In the genomic region with DNA sequence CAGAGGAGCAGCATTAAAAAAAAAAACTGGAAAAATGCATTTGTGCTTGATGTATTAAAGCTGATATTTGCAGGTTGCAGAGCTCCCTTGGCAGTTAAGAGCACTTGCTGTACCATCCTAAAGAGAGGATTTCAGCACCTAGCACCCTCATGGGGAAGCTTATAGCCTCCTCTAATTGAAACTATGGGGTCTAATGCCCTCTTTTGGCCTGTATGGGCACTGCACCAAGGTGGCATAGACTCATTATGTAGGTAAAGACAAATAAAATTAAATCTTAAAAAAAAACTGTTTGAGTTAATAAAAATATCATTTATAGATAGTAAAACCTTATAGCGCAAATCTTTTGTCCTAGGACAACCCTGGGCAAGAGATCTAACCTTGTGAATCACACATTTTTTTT, we compare ENCODE assay signal across 16 mouse cellular contexts.
DNase-seq lines count a peak whose midpoint lies in the region; ATAC-seq and TF ChIP-seq lines count a peak whose summit lies in the region.
"Had no signal": no experiment of that assay in that cellular context is flagged by ENCODE, and none has a peak within 500 bp of the region (broad histone marks: within the 10 kb centered on the region; RNA-seq: fewer than 3 reads in every experiment).

No protein-coding gene starts in this region.

- no peak overlapping the region for H3K4me3 ChIP-seq in hindbrain, embryonic 11.5 days (ENCODE audit: low read depth, low read length)
- no peak overlapping the region for H3K4me3 ChIP-seq in hindbrain, embryonic 10.5 days
- H3K4me3 ChIP-seq in lung, embryonic 14.5 days (ENCODE audit: low read depth, low read length) = no peak overlapping the region
- no peak overlapping the region for H3K4me3 ChIP-seq in heart, embryonic 11.5 days (ENCODE audit: low read depth, low read length)
- H3K4me3 ChIP-seq: embryonic facial prominence, embryonic 13.5 days; heart, embryonic 12.5 days; liver, embryonic 13.5 days; neural tube, embryonic 13.5 days had no signal

- no peaks in the 10 kb centered on the region for H3K9me3 ChIP-seq in hindbrain, embryonic 11.5 days (ENCODE audit: control insufficient read depth, low read length)
- no peaks in the 10 kb centered on the region for H3K9me3 ChIP-seq in hindbrain, embryonic 10.5 days
- no peaks in the 10 kb centered on the region for H3K9me3 ChIP-seq in lung, embryonic 14.5 days (ENCODE audit: low read depth, low read length)
- H3K9me3 ChIP-seq in heart, embryonic 11.5 days (replicated peaks; ENCODE audit: control insufficient read depth, low read length) = no peaks in the 10 kb centered on the region
- H3K9me3 ChIP-seq: embryonic facial prominence, embryonic 13.5 days; heart, embryonic 12.5 days; liver, embryonic 13.5 days; neural tube, embryonic 13.5 days had no signal

- H3K36me3 ChIP-seq in hindbrain, embryonic 11.5 days (ENCODE audit: control insufficient read depth, insufficient read depth, low read length) = no peaks in the 10 kb centered on the region
- no peaks in the 10 kb centered on the region for H3K36me3 ChIP-seq in hindbrain, embryonic 10.5 days
- H3K36me3 ChIP-seq in lung, embryonic 14.5 days (ENCODE audit: insufficient read depth) = no peaks in the 10 kb centered on the region
- no peaks in the 10 kb centered on the region for H3K36me3 ChIP-seq in heart, embryonic 11.5 days (ENCODE audit: control insufficient read depth, insufficient read depth, low read length)
- H3K36me3 ChIP-seq: embryonic facial prominence, embryonic 13.5 days; heart, embryonic 12.5 days; liver, embryonic 13.5 days; neural tube, embryonic 13.5 days had no signal

- H3K9ac ChIP-seq in hindbrain, embryonic 11.5 days (ENCODE audit: low read depth, low read length) = no peak overlapping the region
- no peak overlapping the region for H3K9ac ChIP-seq in lung, embryonic 14.5 days
- H3K9ac ChIP-seq in heart, embryonic 11.5 days (ENCODE audit: low read depth, low read length) = no peak overlapping the region
- H3K9ac ChIP-seq: embryonic facial prominence, embryonic 13.5 days; heart, embryonic 12.5 days; hindbrain, embryonic 14.5 days; liver, embryonic 13.5 days; neural tube, embryonic 13.5 days had no signal

- H3K4me1 ChIP-seq in hindbrain, embryonic 11.5 days (replicated peaks; ENCODE audit: control insufficient read depth, insufficient read depth, low read length) = no peaks in the 10 kb centered on the region
- no peaks in the 10 kb centered on the region for H3K4me1 ChIP-seq in hindbrain, embryonic 10.5 days (replicated peaks)
- H3K4me1 ChIP-seq in lung, embryonic 14.5 days (ENCODE audit: insufficient read depth) = no peaks in the 10 kb centered on the region
- no peaks in the 10 kb centered on the region for H3K4me1 ChIP-seq in heart, embryonic 11.5 days (ENCODE audit: control insufficient read depth, insufficient read depth, low read length)
- H3K4me1 ChIP-seq: embryonic facial prominence, embryonic 13.5 days; heart, embryonic 12.5 days; liver, embryonic 13.5 days; neural tube, embryonic 13.5 days had no signal

- no peak for TF ChIP-seq POLR2A in brain, embryonic 14.5 days (IDR thresholded peaks at IDR 0.05; ENCODE audit: borderline replicate concordance, extremely low read depth, insufficient read depth, insufficient read length, poor library complexity, severe bottlenecking)

- H3K4me2 ChIP-seq in hindbrain, embryonic 11.5 days (replicated peaks; ENCODE audit: low read depth, low read length) = no peak overlapping the region
- H3K4me2 ChIP-seq in lung, embryonic 14.5 days = no peak overlapping the region
- no peak overlapping the region for H3K4me2 ChIP-seq in heart, embryonic 11.5 days
- H3K4me2 ChIP-seq: embryonic facial prominence, embryonic 13.5 days; heart, embryonic 12.5 days; hindbrain, embryonic 14.5 days; liver, embryonic 13.5 days; neural tube, embryonic 13.5 days had no signal

- H3K27me3 ChIP-seq in hindbrain, embryonic 11.5 days (ENCODE audit: control insufficient read depth, insufficient read depth, low read length) = no peaks in the 10 kb centered on the region
- no peaks in the 10 kb centered on the region for H3K27me3 ChIP-seq in hindbrain, embryonic 10.5 days (ENCODE audit: insufficient read depth, poor library complexity, severe bottlenecking)
- no peaks in the 10 kb centered on the region for H3K27me3 ChIP-seq in lung, embryonic 14.5 days (ENCODE audit: insufficient read depth, low read length)
- no peaks in the 10 kb centered on the region for H3K27me3 ChIP-seq in heart, embryonic 11.5 days (ENCODE audit: control insufficient read depth, insufficient read depth, low read length)
- H3K27me3 ChIP-seq: embryonic facial prominence, embryonic 13.5 days; heart, embryonic 12.5 days; liver, embryonic 13.5 days; neural tube, embryonic 13.5 days had no signal

- no peak overlapping the region for H3K27ac ChIP-seq in hindbrain, embryonic 11.5 days (ENCODE audit: low read depth, low read length)
- H3K27ac ChIP-seq in hindbrain, embryonic 10.5 days = no peak overlapping the region
- H3K27ac ChIP-seq in lung, embryonic 14.5 days (ENCODE audit: low read depth) = no peak overlapping the region
- H3K27ac ChIP-seq in heart, embryonic 11.5 days (ENCODE audit: low read depth, low read length) = no peak overlapping the region
- H3K27ac ChIP-seq: embryonic facial prominence, embryonic 13.5 days; hindbrain, embryonic 14.5 days; liver, embryonic 13.5 days; neural tube, embryonic 13.5 days had no signal

- ATAC-seq in hindbrain, embryonic 11.5 days (ENCODE audit: low FRiP score) = no peak
- no peak for ATAC-seq in lung, embryonic 14.5 days (ENCODE audit: insufficient read depth)
- ATAC-seq in heart, embryonic 11.5 days (replicated peaks; ENCODE audit: insufficient number of reproducible peaks, low FRiP score, low TSS enrichment) = no peak
- ATAC-seq: midbrain, embryonic 16.5 days had no signal

- TF ChIP-seq CTCF in lung, embryonic 14.5 days (IDR thresholded peaks at IDR 0.05; ENCODE audit: low read depth) = no peak
- peak; percentile 21; the same call in 1 of the 2 replicates for TF ChIP-seq CTCF in brain, embryonic 14.5 days (IDR thresholded peaks at IDR 0.05; ENCODE audit: borderline replicate concordance, extremely low read depth, insufficient read depth, insufficient read length)

- 55% methylated on average over 1 of the region's 1 CpGs for WGBS in hindbrain, embryonic 11.5 days
- WGBS in hindbrain, embryonic 10.5 days = 49% methylated on average over 1 of the region's 1 CpGs
- WGBS in lung, embryonic 14.5 days = 25% methylated on average over 1 of the region's 1 CpGs
- WGBS in heart, embryonic 11.5 days (ENCODE audit: insufficient replicate concordance) = 40% methylated on average over 1 of the region's 1 CpGs

- DNase-seq in hindbrain, embryonic 11.5 days (ENCODE audit: low spot score) = peak; percentile 10
- DNase-seq in hindbrain, embryonic 10.5 days (ENCODE audit: low spot score) = no peak
- DNase-seq in lung, embryonic 14.5 days = peak; percentile 1
- no peak for DNase-seq in lung, postnatal 14 days
- peak; percentile 9 for DNase-seq in brain, embryonic 14.5 days (ENCODE audit: low read depth)
- peak; percentile 6 for DNase-seq in embryo, embryonic 11 days
- DNase-seq: cerebellum, adult 11-12 months; gastrocnemius, postnatal 10 days; liver, embryonic 13.5 days; lung, postnatal 4 days had no signal

Comparison
In these comparisons a context has a peak if more than half of its experiments do, and no peak if none do; other contexts are left out.
1. DNase-seq: peak in hindbrain, embryonic 11.5 days (single experiment), lung, embryonic 14.5 days (single experiment), brain, embryonic 14.5 days (single experiment) and embryo, embryonic 11 days (single experiment); none in hindbrain, embryonic 10.5 days (single experiment) and lung, postnatal 14 days (single experiment).